Mouse (Mus musculus): ENCODE results near the gene Cdk2. TPM values are rescaled to one million over a fixed set of nuclear protein-coding genes. Genes with fewer than 3 reads are reported as not detected.

Cdk2 gene
- total RNA-seq, 4 experiments from 2014 or later, result 2.5 to 3.4 (median 2.6) TPM

DNA sequence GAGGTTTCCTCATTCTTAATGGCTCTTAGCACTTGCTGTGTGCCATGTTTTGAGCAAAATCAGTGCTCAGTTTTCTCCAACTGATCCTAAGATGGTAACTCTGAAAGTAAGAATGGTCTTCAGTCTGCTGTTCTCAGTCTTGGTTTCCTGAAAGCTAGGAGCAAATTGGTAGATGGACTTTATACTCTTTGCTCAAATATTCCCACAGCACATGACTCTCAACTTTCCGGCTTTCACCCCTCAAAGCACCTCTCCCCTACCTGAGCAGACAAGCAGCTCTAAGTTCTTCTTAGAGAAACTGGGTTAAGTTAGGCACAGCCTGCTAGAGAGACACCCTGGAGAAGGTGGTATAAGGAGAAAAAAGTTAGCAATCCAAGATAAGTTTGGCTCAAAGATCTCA, 48.1 kb downstream of the Cdk2 start:
- no peak for DNase-seq (ENCODE audit: low spot score in 2 of 2)

- no peak for DNase-seq (ENCODE audit: low spot score in 2 of 2)
These were observed 49.6 kb downstream of the Cdk2 start for GRCm38 (mm10) chr10:128655254-128655653.

DNA sequence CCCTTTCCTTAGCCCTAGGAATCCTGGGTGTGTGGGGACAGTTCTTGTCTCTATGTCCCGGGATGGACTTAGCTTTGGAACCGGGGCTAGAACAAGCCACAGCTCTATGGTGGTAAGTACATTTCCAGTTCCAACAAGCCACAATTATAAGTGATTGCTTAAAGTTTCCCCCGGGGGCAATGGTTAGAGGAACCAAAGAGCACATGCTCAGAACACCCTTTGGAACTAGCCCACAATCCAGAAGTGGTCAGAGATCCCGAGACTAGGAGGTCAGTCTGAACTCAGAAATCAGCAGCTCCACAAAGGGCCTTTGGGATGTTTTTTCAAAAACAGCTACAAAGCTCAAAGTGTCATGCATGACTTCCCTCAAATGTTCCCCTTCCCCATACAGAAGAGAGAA, 51.0 kb downstream of the Cdk2 start:
- no peak for DNase-seq (ENCODE audit: low spot score in 2 of 2)

Other genes with a start within 250 kb of the Cdk2 start
- gene Smarcc2, start 245.8 kb downstream of the Cdk2 start, total RNA-seq (2022), result 10 to 100 TPM; 45.6 to 53.3 (median 49.5) TPM
- gene Myl6, start 210.9 kb downstream of the Cdk2 start, total RNA-seq (2022), result 100 to 1,000 TPM; 125 to 188 (median 158) TPM
- 10 to 100 TPM in 2 of 4 experiments, 1 to 10 TPM in 2; 8.7 to 11.7 (median 10.0) TPM for gene Myl6b, start 206.3 kb downstream of the Cdk2 start, total RNA-seq (2022)
- 10 to 100 TPM; 10.4 to 13.5 (median 13.4) TPM for gene Esyt1, start 179.2 kb downstream of the Cdk2 start, total RNA-seq (2022)
- 1 to 10 TPM; 5.7 to 7.5 (median 6.7) TPM for gene Zc3h10, start 157.3 kb downstream of the Cdk2 start, total RNA-seq (2022)
- gene Rpl41, start 155.7 kb downstream of the Cdk2 start, total RNA-seq (2022), result 1,000 to 10,000 TPM in 2 of 4 experiments, 100 to 1,000 TPM in 2; 907 to 1,327 (median 1,023) TPM
- 10 to 100 TPM; 29.0 to 39.9 (median 33.1) TPM for gene Pa2g4, start 139.0 kb downstream of the Cdk2 start, total RNA-seq (2022)
- 1 to 10 TPM; 2.1 to 2.7 (median 2.2) TPM for gene Erbb3, start 115.4 kb downstream of the Cdk2 start, total RNA-seq (2022)
- 100 to 1,000 TPM; 166 to 361 (median 250) TPM for gene Rps26, start 78.3 kb downstream of the Cdk2 start, total RNA-seq (2022)
- under 1 TPM in 3 of 4 experiments, not detected in 1; 0.24 to 0.51 (median 0.34) TPM for gene Ikzf4, start 59.0 kb downstream of the Cdk2 start, total RNA-seq (2022)
- 10 to 100 TPM; 32.2 to 37.4 (median 33.8) TPM for gene Suox, start 31.0 kb downstream of the Cdk2 start, total RNA-seq (2022)
- 100 to 1,000 TPM in 3 of 4 experiments, 10 to 100 TPM in 1; 97.0 to 103 (median 102) TPM for gene Rab5b, start 8.8 kb downstream of the Cdk2 start, total RNA-seq (2022)
- gene Pmel, start 836 bp downstream of the Cdk2 start, total RNA-seq (2022), result under 1 TPM in 1 of 4 experiments, not detected in 3; 0.25 TPM
- 10 to 100 TPM in 1 of 4 experiments, 1 to 10 TPM in 3; 7.5 to 10.0 (median 8.0) TPM for gene Dgka, start 39.8 kb upstream of the Cdk2 start, total RNA-seq (2022)
- 10 to 100 TPM; 10.2 to 14.0 (median 11.9) TPM for gene Pym1, start 42.9 kb upstream of the Cdk2 start, total RNA-seq (2022)
- 1 to 10 TPM in 3 of 4 experiments, under 1 TPM in 1; 0.46 to 1.4 (median 1.1) TPM for gene Mmp19, start 85.9 kb upstream of the Cdk2 start, total RNA-seq (2022)
- 10 to 100 TPM; 23.5 to 27.2 (median 26.1) TPM for gene Dnajc14, start 99.0 kb upstream of the Cdk2 start, total RNA-seq (2022)
- gene Tmem198b, start 99.3 kb upstream of the Cdk2 start, total RNA-seq (2022), result 1 to 10 TPM; 2.0 to 2.3 (median 2.2) TPM
- gene Sarnp, start 112.3 kb upstream of the Cdk2 start, total RNA-seq (2022), result 10 to 100 TPM; 20.0 to 29.0 (median 24.0) TPM
- gene Ormdl2, start 116.6 kb upstream of the Cdk2 start, total RNA-seq (2022), result 1 to 10 TPM; 2.1 to 3.8 (median 2.7) TPM
- gene Gdf11, start 186.7 kb upstream of the Cdk2 start, total RNA-seq (2022), result 1 to 10 TPM; 2.7 to 8.9 (median 5.9) TPM
- 100 to 1,000 TPM; 136 to 170 (median 151) TPM for gene Cd63, start 196.0 kb upstream of the Cdk2 start, total RNA-seq (2022)
- 1 to 10 TPM; 3.1 to 4.2 (median 3.7) TPM for gene Rdh5, start 217.9 kb upstream of the Cdk2 start, total RNA-seq (2022)
- 100 to 1,000 TPM; 119 to 153 (median 140) TPM for gene Bloc1s1, start 219.0 kb upstream of the Cdk2 start, total RNA-seq (2022)
- 10 to 100 TPM; 63.3 to 69.0 (median 65.3) TPM for gene Itga7, start 228.8 kb upstream of the Cdk2 start, total RNA-seq (2022)

All from gastrocnemius, adult 8-10 months (tissue).